Mouse (Mus musculus): ENCODE data around the gene Kpna2.

Kpna2 gene

GRCm38 (mm10) chr11:106982351-106982750, 17.0 kb downstream of the Kpna2 start:
- no peak for DNase-seq (ENCODE audit: low spot score)

- no peak for DNase-seq (ENCODE audit: low spot score)
Measured at GRCm38 (mm10) chr11:106981787-106982186, 17.6 kb downstream of the Kpna2 start.

- DNase-seq (ENCODE audit: low spot score) = peak; percentile 20
Measured at GRCm38 (mm10) chr11:106980455-106980854, 18.9 kb downstream of the Kpna2 start.

- no peak for DNase-seq (ENCODE audit: low spot score)
Measured at GRCm38 (mm10) chr11:106976194-106976593, 23.1 kb downstream of the Kpna2 start.

- no peak for DNase-seq (ENCODE audit: low spot score)
Measured at GRCm38 (mm10) chr11:106975419-106976177, 23.7 kb downstream of the Kpna2 start.

- no peak for DNase-seq (ENCODE audit: low spot score)
Measured at GRCm38 (mm10) chr11:106974440-106974839, 24.9 kb downstream of the Kpna2 start.

GRCm38 (mm10) chr11:106973016-106973415, 26.3 kb downstream of the Kpna2 start:
- no peak for DNase-seq (ENCODE audit: low spot score)

- DNase-seq (ENCODE audit: low spot score) = no peak
Measured at GRCm38 (mm10) chr11:106969798-106970197, 29.5 kb downstream of the Kpna2 start.

- peak; percentile 38 for DNase-seq (ENCODE audit: low spot score)
Measured at GRCm38 (mm10) chr11:106967630-106968029, 31.7 kb downstream of the Kpna2 start.

- DNase-seq (ENCODE audit: low spot score) = no peak
Measured at GRCm38 (mm10) chr11:106965881-106966280, 33.5 kb downstream of the Kpna2 start.

- DNase-seq (ENCODE audit: low spot score) = no peak
Measured at GRCm38 (mm10) chr11:106962310-106962709, 37.0 kb downstream of the Kpna2 start.

GRCm38 (mm10) chr11:106961471-106962081, 37.8 kb downstream of the Kpna2 start:
- DNase-seq (ENCODE audit: low spot score) = peak; percentile 31

- DNase-seq (ENCODE audit: low spot score) = no peak
Measured at GRCm38 (mm10) chr11:106959121-106959520, 40.2 kb downstream of the Kpna2 start.

- DNase-seq (ENCODE audit: low spot score) = no peak
Measured at GRCm38 (mm10) chr11:106958407-106959071, 40.8 kb downstream of the Kpna2 start.

GRCm38 (mm10) chr11:106957271-106957980, 41.9 kb downstream of the Kpna2 start:
- peak; percentile 49 for DNase-seq (ENCODE audit: low spot score)

- DNase-seq (ENCODE audit: low spot score) = no peak
Measured at GRCm38 (mm10) chr11:106954566-106954965, 44.8 kb downstream of the Kpna2 start.

GRCm38 (mm10) chr11:106954116-106954515, 45.2 kb downstream of the Kpna2 start:
- no peak for DNase-seq (ENCODE audit: low spot score)
